Mouse (Mus musculus) kidney, postnatal 0 days (tissue): ENCODE results near the gene Tut7. TPM values are rescaled to one million over a fixed set of nuclear protein-coding genes. Genes with fewer than 3 reads are reported as not detected.
"Not testable (repeated sequence)": the region's sequence is repeated elsewhere in the genome, so short reads cannot be mapped to it uniquely, and the experiment has no call there.

Experiments
- ATAC-seq: fragments of 200-750 bp; cut with Nextera tagmentation; replicated peaks from 2 replicates; pipeline ENCODE4 v1.8.0; 2017; ENCODE audit warnings: low read depth, moderate number of reproducible peaks, moderate TSS enrichment, moderate library complexity; ENCODE audit not compliant: low FRiP score
- DNase-seq: peaks from one replicate; pipeline ENCODE4 v3.0.0-alpha.2; 2016; ENCODE audit warnings: low spot score
- H3K27ac ChIP-seq: fragments of 300-500 bp; sonication (generic); 2 replicates; pipeline ENCODE4 v1.5.1; 2014; ENCODE audit warnings: mild to moderate bottlenecking
- H3K27me3 ChIP-seq: fragments of 300-500 bp; sonication (generic); 2 replicates; pipeline ENCODE4 v1.6.1; 2014; ENCODE audit warnings: low read length, mixed read lengths; ENCODE audit not compliant: insufficient read depth
- H3K36me3 ChIP-seq: fragments of 300-500 bp; sonication (generic); 2 replicates; pipeline ENCODE4 v1.6.1; 2014; ENCODE audit warnings: low read length, mixed read lengths; ENCODE audit not compliant: insufficient read depth
- H3K4me1 ChIP-seq: fragments of 300-500 bp; sonication (generic); replicated peaks from 2 replicates; pipeline ENCODE4 v1.6.1; 2014; ENCODE audit warnings: antibody characterized with exemption, low read length, mixed read lengths; ENCODE audit not compliant: insufficient read depth
- H3K4me2 ChIP-seq: fragments of 300-500 bp; sonication (generic); 2 replicates; pipeline ENCODE4 v1.6.1; 2014; ENCODE audit warnings: mild to moderate bottlenecking, low read length, moderate library complexity, mixed read lengths
- H3K4me3 ChIP-seq: fragments of 300-500 bp; sonication (generic); replicated peaks from 2 replicates; pipeline ENCODE4 v1.5.1; 2014; ENCODE audit warnings: low read depth, low read length
- H3K9ac ChIP-seq: fragments of 300-500 bp; sonication (generic); 2 replicates; pipeline ENCODE4 v1.6.1; 2014; ENCODE audit warnings: low read depth, low read length
- H3K9me3 ChIP-seq: fragments of 300-500 bp; sonication (generic); replicated peaks from 2 replicates; pipeline ENCODE4 v1.6.1; 2016; ENCODE audit warnings: low read length, inconsistent platforms, mixed read lengths
- CTCF ChIP-seq: IDR thresholded peaks from 2 replicates; pipeline ENCODE4 v1.5.1; 2016; ENCODE audit warnings: antibody characterized with exemption, low read depth, mild to moderate bottlenecking, moderate library complexity
- WGBS: fragments of 180-500 bp; shearing (Covaris S2); extraction: QIAGEN DNeasy Blood & Tissue Kit; methylation state at CpG from one replicate; pipeline ENCODE4 v1.1.7; 2014; 5-methylcytosine and 5-hydroxymethylcytosine counted together
- polyA plus RNA-seq: library from polyadenylated mRNA; unstranded; fragments of >200 nt; fragmentation: Nextera tagmentation; extraction: Ambion mirVana; gene quantifications from 2 replicates; pipeline ENCODE4 v1.2.1, GENCODE M21; 2015

Tut7 gene
- polyA plus RNA-seq, 1 experiment from 2014 or later: 34.7 TPM

DNA sequence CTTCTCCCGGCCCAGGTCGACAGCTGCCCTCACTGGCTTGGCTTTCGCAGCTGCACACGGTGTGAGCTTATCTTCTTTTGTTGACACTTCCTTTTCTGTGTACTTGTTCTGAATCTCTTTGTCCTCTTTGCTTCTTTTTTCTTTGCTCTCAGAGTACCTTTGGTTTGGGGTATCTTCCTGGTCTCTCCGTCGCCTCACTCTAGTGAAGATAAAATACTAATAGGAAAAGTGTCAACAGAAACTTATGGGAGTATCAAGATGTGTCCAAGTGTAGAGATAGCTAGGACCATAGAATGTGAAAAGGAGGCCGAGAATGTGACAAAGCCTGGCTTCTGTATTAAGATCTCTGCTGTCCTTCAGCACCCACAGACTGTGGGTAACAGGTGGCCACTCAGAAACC lies 40.8 kb downstream of the Tut7 start, which contains the start of gene Gm49354:
Gm49354 (minus strand) TSS at position 101 of the 400 bp plus-strand sequence.
- no peak for DNase-seq
- WGBS: 94% methylated on average over 7 of the region's 7 CpGs
- Histone ChIP-seq H3K27ac (no peak within 1 kb of the TSS), H3K9me3 (no peaks in the 10 kb centered on the region), H3K9ac (no peak within 1 kb of the TSS), H3K36me3 (peaks cover 83% of the 10 kb centered on the region), H3K4me1 (no peaks in the 10 kb centered on the region), H3K27me3 (no peaks in the 10 kb centered on the region), H3K4me3 (no peak within 1 kb of the TSS), H3K4me2 (no peak within 1 kb of the TSS)
- ATAC-seq: no peak
- TF ChIP-seq CTCF: no peak

DNA sequence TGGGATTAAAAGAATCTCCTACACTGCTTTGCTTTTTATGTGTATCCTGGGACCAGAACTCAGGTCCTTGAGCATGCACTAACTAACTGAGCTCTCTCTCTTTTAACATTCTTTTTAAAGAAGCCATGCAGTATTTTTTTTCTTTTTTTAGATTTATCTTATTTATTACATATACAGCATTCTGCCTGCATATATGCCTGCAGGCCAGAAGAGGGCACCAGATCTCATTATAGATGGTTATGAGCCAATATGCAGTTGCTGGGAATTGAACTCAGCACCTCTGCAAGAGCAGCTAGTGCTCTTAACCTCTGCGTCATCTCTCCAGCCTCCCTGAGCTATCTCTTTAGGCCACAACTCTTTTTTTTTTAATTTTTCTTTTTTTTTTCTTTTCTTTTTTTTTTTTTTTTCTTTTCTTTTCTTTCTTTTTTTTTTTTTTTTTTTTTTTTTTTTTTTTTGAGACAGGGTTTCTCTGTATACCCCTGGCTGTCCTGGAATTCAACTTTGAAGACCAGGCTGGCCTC lies 43.1 kb downstream of the Tut7 start:
- ATAC-seq, H3K27me3 ChIP-seq, H3K9me3 ChIP-seq, H3K4me2 ChIP-seq, DNase-seq, H3K27ac ChIP-seq, H3K4me1 ChIP-seq, H3K4me3 ChIP-seq, H3K9ac ChIP-seq: not testable (repeated sequence)
- TF ChIP-seq CTCF: peak; percentile 52
- 90% methylated on average over 1 of the region's 1 CpGs for WGBS
- peaks cover 74% of the 10 kb centered on the region for H3K36me3 ChIP-seq

DNA sequence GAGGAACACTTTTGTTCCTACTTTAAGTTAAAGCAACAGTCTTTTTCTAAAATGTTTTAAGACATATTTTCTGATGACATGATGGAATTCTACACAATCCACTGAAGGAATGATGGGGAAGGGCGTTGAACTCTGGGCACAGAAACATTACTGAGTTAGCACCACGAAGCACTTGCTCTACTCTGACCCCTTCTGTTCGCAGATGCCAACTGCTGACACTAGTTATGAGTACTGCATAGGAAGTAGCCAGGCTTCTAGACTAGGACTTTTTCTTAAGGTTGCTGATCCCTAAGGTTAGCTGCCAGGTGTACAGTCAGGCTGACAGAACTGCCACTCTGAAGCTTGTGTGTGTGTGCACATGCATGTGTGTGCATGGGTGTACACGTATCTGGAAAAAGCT lies 43.7 kb downstream of the Tut7 start:
- Histone ChIP-seq H3K4me3 (no peak overlapping the region), H3K9ac (no peak overlapping the region), H3K27me3 (no peaks in the 10 kb centered on the region), H3K36me3 (peaks cover 69% of the 10 kb centered on the region), H3K4me2 (no peak overlapping the region), H3K9me3 (no peaks in the 10 kb centered on the region), H3K4me1 (no peaks in the 10 kb centered on the region), H3K27ac (no peak overlapping the region)
- TF ChIP-seq CTCF: peak; percentile 42
- WGBS: 86% methylated on average over 4 of the region's 4 CpGs
- 0 out of 2 replicates have a peak, but pooled peaks have one; percentile 29 for ATAC-seq
- peak; percentile 13 for DNase-seq

DNA sequence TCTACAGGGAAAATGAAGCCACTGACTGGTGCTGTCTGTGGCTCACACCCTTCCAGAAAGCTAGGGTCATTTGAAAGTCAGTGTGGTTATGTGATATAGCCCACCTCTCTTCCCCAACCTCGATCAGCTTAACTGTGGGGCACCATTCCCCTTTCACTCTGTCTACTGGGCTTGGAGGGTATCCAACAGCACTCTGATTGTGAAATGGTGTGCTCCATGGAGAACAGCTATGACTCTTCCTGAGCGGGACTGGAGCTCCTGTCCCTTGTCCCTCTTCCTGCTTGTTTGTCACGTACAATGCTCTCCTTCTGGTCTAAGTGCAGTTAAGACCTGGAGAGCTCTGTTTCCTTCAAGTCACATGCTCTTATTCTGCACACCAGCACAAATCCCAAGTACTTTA lies 47.8 kb downstream of the Tut7 start:
- no peaks in the 10 kb centered on the region for H3K9me3 ChIP-seq
- no peak overlapping the region for H3K27ac ChIP-seq
- ATAC-seq (no peak), DNase-seq (no peak)
- no peak overlapping the region for H3K4me3 ChIP-seq
- H3K4me2 ChIP-seq: no peak overlapping the region
- TF ChIP-seq CTCF: no peak
- H3K9ac ChIP-seq: no peak overlapping the region
- no peaks in the 10 kb centered on the region for H3K27me3 ChIP-seq
- 81% methylated on average over 3 of the region's 3 CpGs for WGBS
- peaks cover 11% of the 10 kb centered on the region; the same call in 1 of the 2 replicates for H3K4me1 ChIP-seq
- H3K36me3 ChIP-seq: peaks cover 38% of the 10 kb centered on the region

DNA sequence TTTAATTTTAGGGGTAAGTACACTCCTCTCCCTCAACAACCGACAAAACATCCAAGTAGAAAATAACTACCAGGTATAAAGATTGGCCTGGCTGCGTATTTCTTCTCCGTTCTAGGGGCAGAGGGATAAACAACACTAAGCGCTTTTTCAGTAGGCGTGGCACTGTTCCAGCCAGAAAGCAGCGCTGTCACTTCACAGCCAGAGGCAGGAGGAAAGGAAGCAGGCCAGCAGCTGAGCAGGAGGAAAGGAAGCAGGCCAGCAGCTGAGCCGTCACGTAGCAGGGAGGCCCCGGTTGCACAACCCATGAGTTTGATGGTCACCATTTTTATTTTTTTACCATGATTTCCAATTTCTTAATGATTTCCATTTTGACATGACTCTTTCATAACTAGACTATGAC lies 51.7 kb downstream of the Tut7 start:
- Histone ChIP-seq H3K9ac (no peak overlapping the region), H3K27ac (peak overlapping the region; percentile 99), H3K4me1 (peaks cover 33% of the 10 kb centered on the region), H3K36me3 (peaks cover 14% of the 10 kb centered on the region), H3K9me3 (no peaks in the 10 kb centered on the region), H3K4me2 (peak overlapping the region; percentile 87; the same call in 1 of the 2 replicates), H3K4me3 (no peak overlapping the region), H3K27me3 (no peaks in the 10 kb centered on the region)
- 32% methylated on average over 9 of the region's 9 CpGs for WGBS
- ATAC-seq (no peak), DNase-seq (peak; percentile 88)
- TF ChIP-seq CTCF: no peak

DNA sequence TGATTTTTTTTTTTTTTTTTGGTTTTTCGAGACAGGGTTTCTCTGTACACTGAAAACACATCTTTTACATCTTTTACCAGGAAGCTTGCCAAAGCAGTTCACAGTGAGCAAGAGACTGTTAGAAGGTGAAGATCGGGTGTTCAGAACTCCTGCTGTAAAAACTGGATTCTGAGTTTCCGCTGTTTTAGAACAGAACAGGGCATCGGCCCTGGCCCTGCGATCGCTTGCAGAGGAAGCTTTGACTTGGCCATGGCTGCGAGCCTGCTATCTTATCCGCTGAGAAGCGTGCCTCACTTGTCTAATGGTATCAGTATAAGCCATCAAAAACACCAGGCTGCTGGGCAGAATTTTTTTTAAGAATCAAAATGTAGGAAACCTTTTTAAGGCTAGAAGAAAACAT lies 52.1 kb downstream of the Tut7 start:
- TF ChIP-seq CTCF: no peak
- Histone ChIP-seq H3K27me3 (no peaks in the 10 kb centered on the region), H3K9ac (peak overlapping the region; percentile 94; the same call in 1 of the 2 replicates), H3K27ac (peak overlapping the region; percentile 99), H3K9me3 (no peaks in the 10 kb centered on the region), H3K4me3 (peak overlapping the region; percentile 91), H3K4me2 (peak overlapping the region; percentile 87; the same call in 1 of the 2 replicates), H3K36me3 (peaks cover 14% of the 10 kb centered on the region), H3K4me1 (peaks cover 37% of the 10 kb centered on the region)
- WGBS: 49% methylated on average over 9 of the region's 9 CpGs
- ATAC-seq (no peak), DNase-seq (peak; percentile 15)

DNA sequence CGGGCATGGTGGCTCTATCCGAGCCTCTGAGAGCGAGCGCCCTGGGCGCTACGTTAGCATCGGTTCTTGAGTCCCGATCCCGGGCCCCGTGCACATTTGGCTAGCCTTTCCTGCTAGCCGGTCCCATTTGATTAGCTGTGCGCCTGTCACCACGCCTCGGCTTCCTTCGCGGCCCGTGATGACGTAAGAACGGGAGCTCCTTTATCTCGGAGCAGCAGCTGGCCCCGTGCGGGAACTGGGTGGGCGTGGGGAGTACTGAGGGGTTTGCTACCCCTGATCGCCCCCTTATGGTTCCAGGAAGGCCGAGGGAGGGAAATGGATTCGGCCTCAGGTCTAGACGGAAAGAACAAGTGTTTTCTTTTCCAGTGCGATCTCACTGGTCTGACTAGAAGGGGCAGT lies 52.8 kb downstream of the Tut7 start:
- peak; percentile 56 for TF ChIP-seq CTCF
- ATAC-seq (peak; percentile 65), DNase-seq (peak; percentile 95)
- H3K9me3 ChIP-seq: no peaks in the 10 kb centered on the region
- under 1% methylated on average over 28 of the region's 28 CpGs for WGBS
- peak overlapping the region; percentile 87 for H3K4me2 ChIP-seq
- H3K4me1 ChIP-seq: peaks cover 41% of the 10 kb centered on the region
- peak overlapping the region; percentile 99 for H3K27ac ChIP-seq
- peak overlapping the region; percentile 91 for H3K4me3 ChIP-seq
- H3K27me3 ChIP-seq: no peaks in the 10 kb centered on the region
- H3K36me3 ChIP-seq: peaks cover 11% of the 10 kb centered on the region
- H3K9ac ChIP-seq: peak overlapping the region; percentile 94
